Mouse (Mus musculus) lung, postnatal 10 days (tissue): ENCODE measurements around the gene Rtel1.

Experiments used
- DNase-seq: peaks from one replicate; pipeline ENCODE4 v3.0.0; 2021

The Rtel1 gene

GRCm38 (mm10) chr2:181392600-181393213, 73.2 kb downstream of the Rtel1 start:
- DNase-seq, result peak; percentile 91

- no peak for DNase-seq
Measured at GRCm38 (mm10) chr2:181394086-181394485, 74.5 kb downstream of the Rtel1 start.

GRCm38 (mm10) chr2:181397207-181397761, 77.7 kb downstream of the Rtel1 start:
- DNase-seq, result peak; percentile 38

- DNase-seq, result no peak
Measured at GRCm38 (mm10) chr2:181401497-181401896, 82.0 kb downstream of the Rtel1 start.

GRCm38 (mm10) chr2:181403722-181404121, 84.2 kb downstream of the Rtel1 start:
- DNase-seq, result no peak
